Mouse (Mus musculus) CD8-positive naive resting alpha-beta T cell, adult 2 months (primary cell): ENCODE data around the gene Fst.

Source experiments
- DNase-seq, 2 experiments: peaks; one replicate each; pipeline ENCODE4 v3.0.0; 2022; ENCODE audit warnings: low read depth in 2 of 2, low spot score in 2 of 2

Gene Fst

GRCm38 (mm10) chr13:114419364-114419763 lies 39.4 kb downstream of the Fst start:
- no peak for DNase-seq

GRCm38 (mm10) chr13:114412326-114412725 lies 46.4 kb downstream of the Fst start:
- no peak for DNase-seq

- DNase-seq = no peak
These were observed 51.9 kb downstream of the Fst start for GRCm38 (mm10) chr13:114406866-114407265.

GRCm38 (mm10) chr13:114406424-114406823 lies 52.3 kb downstream of the Fst start:
- no peak for DNase-seq

- DNase-seq = no peak
These were observed 53.5 kb downstream of the Fst start for GRCm38 (mm10) chr13:114405100-114405715.
